Mouse (Mus musculus) stomach, embryonic 16.5 days (tissue): Measurements from ENCODE around the gene Olfr374. TPM values are rescaled to one million over a fixed set of nuclear protein-coding genes. Genes with fewer than 3 reads are reported as not detected.
"Not testable (repeated sequence)": the region's sequence is repeated elsewhere in the genome, so short reads cannot be mapped to it uniquely, and the experiment has no call there.

ENCODE experiments used
- ATAC-seq: fragments of 200-750 bp; cut with Nextera tagmentation; 2 replicates; pipeline ENCODE4 v1.8.0; 2017; ENCODE audit warnings: moderate number of reproducible peaks, moderate TSS enrichment; ENCODE audit not compliant: insufficient read depth, low FRiP score
- H3K27ac ChIP-seq: fragments of 300-500 bp; sonication (generic); 2 replicates; pipeline ENCODE4 v1.5.1; 2014; ENCODE audit warnings: low read length
- H3K27me3 ChIP-seq: fragments of 300-500 bp; sonication (generic); 2 replicates; pipeline ENCODE4 v1.6.1; 2014; ENCODE audit warnings: low read length, control low read depth, mixed read lengths; ENCODE audit not compliant: control insufficient read depth, insufficient read depth
- H3K36me3 ChIP-seq: fragments of 300-500 bp; sonication (generic); 2 replicates; pipeline ENCODE4 v1.6.1; 2014; ENCODE audit warnings: low read length; ENCODE audit not compliant: control insufficient read depth, insufficient read depth
- H3K4me1 ChIP-seq: fragments of 300-500 bp; sonication (generic); 2 replicates; pipeline ENCODE4 v1.6.1; 2014; ENCODE audit warnings: low read length, control low read depth, mixed read lengths; ENCODE audit not compliant: control insufficient read depth, insufficient read depth
- H3K4me2 ChIP-seq: fragments of 300-500 bp; sonication (generic); 2 replicates; pipeline ENCODE4 v1.6.1; 2014; ENCODE audit warnings: low read depth, low read length, mixed read lengths
- H3K4me3 ChIP-seq: fragments of 300-500 bp; sonication (generic); replicated peaks from 2 replicates; pipeline ENCODE4 v1.5.1; 2014; ENCODE audit warnings: mild to moderate bottlenecking, low read length
- H3K9ac ChIP-seq: fragments of 300-500 bp; sonication (generic); 2 replicates; pipeline ENCODE4 v1.6.1; 2014; ENCODE audit warnings: low read length
- H3K9me3 ChIP-seq: fragments of 300-500 bp; sonication (generic); replicated peaks from 2 replicates; pipeline ENCODE4 v1.6.1; 2016; ENCODE audit warnings: low read length, control low read depth; ENCODE audit not compliant: control insufficient read depth
- WGBS: fragments of 180-500 bp; shearing (Covaris S2); extraction: QIAGEN DNeasy Blood & Tissue Kit; methylation state at CpG from one replicate; pipeline ENCODE4 v1.1.7; 2014; 5-methylcytosine and 5-hydroxymethylcytosine counted together
- polyA plus RNA-seq: library from polyadenylated mRNA; unstranded; fragments of >200 nt; fragmentation: Nextera tagmentation; extraction: Ambion mirVana; gene quantifications from 2 replicates; pipeline ENCODE4 v1.2.1, GENCODE M21; 2015

The Olfr374 gene
- polyA plus RNA-seq: 0.06 TPM in 1 of 2 replicates, not detected in the other

DNA sequence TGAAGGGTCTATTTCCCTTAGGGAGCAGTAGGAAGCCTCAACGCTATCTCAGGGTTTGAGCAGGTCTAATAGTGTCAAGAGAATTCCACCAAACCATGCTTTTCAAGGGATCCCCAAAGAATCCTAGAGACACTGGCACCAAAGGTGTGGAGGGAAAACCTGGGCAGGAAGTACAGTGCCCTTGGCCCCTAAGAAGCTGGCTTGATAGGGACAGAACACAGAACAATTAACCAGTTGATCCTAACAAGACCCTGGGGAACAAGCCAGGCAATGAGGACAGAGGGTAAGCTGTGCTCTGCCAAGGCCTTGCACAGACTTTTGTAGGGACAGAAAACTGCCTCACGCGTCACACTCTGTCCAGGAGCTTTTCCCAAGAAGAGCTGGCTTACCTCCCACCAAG lies at the start of gene Olfr374:
Olfr374 (plus strand) TSS at position 301 of the 400 bp plus-strand sequence.
- Histone ChIP-seq H3K27ac (no peak within 1 kb of the TSS), H3K9ac (no peak within 1 kb of the TSS), H3K36me3 (no peaks in the 10 kb centered on the region), H3K27me3 (no peaks in the 10 kb centered on the region), H3K4me3 (no peak within 1 kb of the TSS), H3K9me3 (no peaks in the 10 kb centered on the region), H3K4me1 (no peaks in the 10 kb centered on the region), H3K4me2 (no peak within 1 kb of the TSS)
- 88% methylated on average over 3 of the region's 3 CpGs for WGBS
- ATAC-seq: no peak

- not testable (repeated sequence) for ATAC-seq, H3K9ac ChIP-seq, H3K4me2 ChIP-seq, H3K27me3 ChIP-seq, H3K9me3 ChIP-seq, H3K36me3 ChIP-seq, H3K27ac ChIP-seq, H3K4me1 ChIP-seq, H3K4me3 ChIP-seq
- 86% methylated on average over 3 of the region's 4 CpGs for WGBS
These were observed 49.2 kb upstream of the Olfr374 start for GRCm38 (mm10) chr8:72057643-72058042.

GRCm38 (mm10) chr8:72066819-72067399 lies 39.9 kb upstream of the Olfr374 start:
- WGBS: 89% methylated on average over 1 of the region's 1 CpGs
- H3K4me3 ChIP-seq, H3K4me1 ChIP-seq, H3K27me3 ChIP-seq, ATAC-seq, H3K36me3 ChIP-seq, H3K27ac ChIP-seq, H3K9ac ChIP-seq, H3K9me3 ChIP-seq, H3K4me2 ChIP-seq: not testable (repeated sequence)

DNA sequence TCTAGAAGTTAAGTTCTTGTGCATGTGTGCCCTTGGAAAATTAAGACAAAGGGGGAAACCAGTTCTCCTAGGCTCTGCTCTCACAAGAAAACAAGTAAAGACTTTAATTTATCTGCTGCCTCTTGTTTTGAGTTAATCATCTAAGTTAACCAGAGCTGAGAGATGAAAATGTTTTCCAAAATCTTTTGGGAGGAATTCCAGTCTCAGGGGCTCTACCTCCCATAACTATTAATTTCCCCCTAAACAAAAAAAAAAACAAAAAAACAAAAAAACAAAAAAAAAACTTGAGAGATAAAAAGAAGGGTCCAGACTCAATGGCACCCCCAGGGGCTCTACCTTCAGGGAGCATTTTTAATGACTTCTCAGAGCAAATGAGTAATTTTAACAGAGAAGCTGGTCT lies 24.0 kb upstream of the Olfr374 start, which contains the start of gene Olfr373:
Olfr373 (plus strand) TSS at position 301 of the 400 bp plus-strand sequence.
- H3K9ac ChIP-seq, H3K27ac ChIP-seq, H3K27me3 ChIP-seq, H3K4me1 ChIP-seq, H3K4me3 ChIP-seq, ATAC-seq, H3K36me3 ChIP-seq, H3K9me3 ChIP-seq, H3K4me2 ChIP-seq: not testable (repeated sequence)

- Histone ChIP-seq H3K4me2 (no peak overlapping the region), H3K9ac (no peak overlapping the region), H3K4me3 (no peak overlapping the region), H3K27me3 (no peaks in the 10 kb centered on the region), H3K4me1 (no peaks in the 10 kb centered on the region), H3K27ac (no peak overlapping the region), H3K36me3 (no peaks in the 10 kb centered on the region), H3K9me3 (no peaks in the 10 kb centered on the region)
- ATAC-seq: no peak; the same call in 1 of the 2 replicates
- 71% methylated on average over 5 of the region's 5 CpGs for WGBS
These were observed 22.1 kb upstream of the Olfr374 start for GRCm38 (mm10) chr8:72084744-72085143.

DNA sequence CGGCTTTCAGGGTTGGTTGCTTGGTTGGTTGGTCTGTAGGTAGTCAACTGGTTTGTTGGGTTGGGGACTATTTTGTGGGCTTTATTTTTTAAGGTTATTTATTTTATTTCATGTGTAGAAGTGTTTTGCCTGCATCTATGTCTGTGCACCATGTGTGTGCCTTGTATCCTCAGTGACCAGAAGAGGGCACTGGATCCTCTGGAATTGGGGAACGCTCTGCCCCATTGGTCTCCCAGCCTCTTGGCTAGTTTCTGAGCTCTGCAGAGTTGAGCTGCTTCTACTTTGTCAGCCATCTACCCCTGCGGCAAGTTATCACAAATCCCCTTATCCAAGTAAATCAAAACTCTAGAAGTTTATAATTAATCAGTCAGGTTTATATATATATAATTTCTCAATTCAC lies 19.2 kb upstream of the Olfr374 start:
- H3K4me2 ChIP-seq, ATAC-seq, H3K9me3 ChIP-seq, H3K4me3 ChIP-seq, H3K27me3 ChIP-seq, H3K9ac ChIP-seq, H3K4me1 ChIP-seq, H3K27ac ChIP-seq, H3K36me3 ChIP-seq: not testable (repeated sequence)
- WGBS: 65% methylated on average over 3 of the region's 3 CpGs

DNA sequence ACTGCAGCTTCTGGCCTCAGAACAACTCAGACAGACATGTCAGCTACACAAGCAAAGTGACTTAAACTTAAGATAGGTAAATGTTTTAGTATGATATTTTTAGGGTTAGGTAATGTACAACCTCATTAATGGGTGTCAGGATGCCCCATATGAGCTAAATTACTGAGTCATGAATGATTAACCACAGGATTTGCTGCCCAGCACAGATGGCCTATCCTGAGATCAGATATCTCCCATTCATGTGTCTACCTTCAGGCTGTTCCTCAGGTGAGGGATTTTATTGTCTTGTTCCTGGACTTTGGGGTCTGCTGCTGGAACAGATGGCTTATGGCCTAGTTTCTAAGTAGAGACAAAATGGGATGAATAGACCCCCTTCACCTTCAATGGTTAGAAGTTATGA lies 10.1 kb upstream of the Olfr374 start:
- H3K9ac ChIP-seq, ATAC-seq, H3K4me3 ChIP-seq, H3K4me2 ChIP-seq, H3K27me3 ChIP-seq, H3K36me3 ChIP-seq, H3K27ac ChIP-seq, H3K9me3 ChIP-seq, H3K4me1 ChIP-seq: not testable (repeated sequence)

DNA sequence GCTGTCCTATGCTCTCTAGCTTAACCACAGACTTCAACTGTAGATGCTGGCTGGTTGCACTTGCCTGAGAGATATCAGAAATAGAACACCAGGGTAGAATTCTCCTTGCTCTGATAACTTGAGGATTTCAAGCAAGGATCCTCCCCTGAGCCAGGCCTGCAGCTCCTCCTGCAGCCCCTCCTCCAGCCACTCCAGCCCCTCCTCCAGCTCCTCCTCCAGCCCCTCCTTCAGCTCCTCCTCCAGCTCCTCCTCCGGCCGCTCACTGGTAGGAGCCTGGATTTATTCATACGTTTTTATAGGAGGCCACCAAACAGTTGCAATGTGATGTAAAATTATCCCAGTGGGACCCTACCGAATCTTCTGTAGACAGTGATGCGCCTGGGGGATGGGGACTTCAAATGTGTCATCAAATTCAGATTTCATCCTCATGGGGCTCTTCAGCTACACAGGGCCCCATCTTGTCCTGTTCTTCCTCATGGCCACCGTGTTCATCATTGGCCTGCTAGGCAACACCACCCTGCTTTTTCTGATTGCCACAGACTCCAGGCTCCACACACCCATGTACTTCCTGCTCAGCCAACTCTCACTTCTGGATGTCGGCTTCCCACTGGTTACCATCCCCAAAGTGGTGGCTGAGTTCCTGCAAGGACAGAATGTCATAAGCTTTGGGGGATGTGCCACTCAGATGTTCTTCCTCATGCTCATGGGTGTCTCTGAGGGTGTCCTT lies 7.3 kb upstream of the Olfr374 start:
- not testable (repeated sequence) for H3K27ac ChIP-seq, H3K4me2 ChIP-seq, ATAC-seq, H3K4me1 ChIP-seq, H3K4me3 ChIP-seq, H3K36me3 ChIP-seq, H3K9ac ChIP-seq, H3K27me3 ChIP-seq, H3K9me3 ChIP-seq
- 59% methylated on average over 6 of the region's 7 CpGs for WGBS

- Histone ChIP-seq H3K27ac (no peak overlapping the region), H3K9me3 (no peaks in the 10 kb centered on the region), H3K9ac (no peak overlapping the region), H3K27me3 (no peaks in the 10 kb centered on the region), H3K4me2 (no peak overlapping the region), H3K4me3 (no peak overlapping the region), H3K4me1 (no peaks in the 10 kb centered on the region), H3K36me3 (no peaks in the 10 kb centered on the region)
- no peak for ATAC-seq
- WGBS: 22% methylated on average over 4 of the region's 4 CpGs
These were observed 1.7 kb upstream of the Olfr374 start for GRCm38 (mm10) chr8:72105165-72105564.
